Mouse (Mus musculus): ENCODE results near the gene Ppp1r13b. TPM values are rescaled to one million over a fixed set of nuclear protein-coding genes. Genes with fewer than 3 reads are reported as not detected.

The Ppp1r13b gene
- total and polyA plus RNA-seq, 3 experiments = 1.5 to 8.7 TPM; not detected in 1

- H3K27ac ChIP-seq (ENCODE audit: control insufficient read depth, low read depth, low read length) = no peak overlapping the region
- H3K36me3 ChIP-seq (ENCODE audit: control insufficient read depth in 1 of 2, insufficient read depth in 2 of 2, low read length in 2 of 2) = peaks cover 0 to 4% of the 10 kb centered on the region in 2 experiments; a peak in 2 of 4 replicates
- TF ChIP-seq MYC (IDR thresholded peaks at IDR 0.05; ENCODE audit: low read depth, low read length) (no peak), ZNF384 (IDR thresholded peaks at IDR 0.05; ENCODE audit: low read depth, low read length) (no peak), CHD1 (IDR thresholded peaks at IDR 0.05; ENCODE audit: low read depth, low read length) (no peak), RCOR1 (IDR thresholded peaks at IDR 0.05; ENCODE audit: low read depth, low read length) (no peak), NELFE (IDR thresholded peaks at IDR 0.05; ENCODE audit: low read depth, low read length) (no peak), MEF2A (IDR thresholded peaks at IDR 0.05; ENCODE audit: extremely low read depth, insufficient replicate concordance, low read depth, low read length, poor library complexity, severe bottlenecking) (no peak), KAT2A (conservative IDR thresholded peaks at IDR 0.05; ENCODE audit: low read depth, low read length) (no peak), MAFK (IDR thresholded peaks at IDR 0.05; ENCODE audit: borderline replicate concordance, low read depth, low read length) (no peak), GATA1 (IDR thresholded peaks at IDR 0.05; ENCODE audit: low read depth, low read length) (no peak), SIN3A (IDR thresholded peaks at IDR 0.05; ENCODE audit: low read length) (no peak)
These were observed 38.1 kb downstream of the Ppp1r13b start for GRCm38 (mm10) chr12:111869806-111870205.

GRCm38 (mm10) chr12:111864206-111864824 lies 43.6 kb downstream of the Ppp1r13b start:
- Histone ChIP-seq H3K27ac (ENCODE audit: control insufficient read depth, low read depth, low read length) (no peak overlapping the region), H3K27me3 (ENCODE audit: control insufficient read depth in 1 of 2, insufficient read depth in 2 of 2, low read length in 2 of 2) (no peaks in the 10 kb centered on the region), H3K9me3 (replicated peaks; ENCODE audit: insufficient read depth, low read length) (no peaks in the 10 kb centered on the region), H3K4me1 (ENCODE audit: control insufficient read depth in 1 of 2, insufficient read depth in 2 of 2, low read length in 2 of 2) (no peaks in the 10 kb centered on the region), H3K9ac (ENCODE audit: control insufficient read depth, low read depth, low read length, poor library complexity, severe bottlenecking) (no peak overlapping the region), H3K4me3 (ENCODE audit: control insufficient read depth in 1 of 2, insufficient read depth in 1 of 2, low read depth in 2 of 2, low read length in 2 of 2) (no peak overlapping the region), H3K36me3 (ENCODE audit: control insufficient read depth in 1 of 2, insufficient read depth in 2 of 2, low read length in 2 of 2) (no peaks in the 10 kb centered on the region), H3K79me2 (ENCODE audit: control insufficient read depth, insufficient read depth, low read length, poor library complexity) (no peaks in the 10 kb centered on the region)
- no peak for TF ChIP-seq SIN3A (IDR thresholded peaks at IDR 0.05; ENCODE audit: low read length)
- no peak for TF ChIP-seq EP300 (IDR thresholded peaks at IDR 0.05; ENCODE audit: low read depth in 1 of 2, low read length in 2 of 2)
- TF ChIP-seq CHD1 (IDR thresholded peaks at IDR 0.05; ENCODE audit: low read depth, low read length) = no peak
- no peak for TF ChIP-seq USF2 (IDR thresholded peaks at IDR 0.05; ENCODE audit: borderline replicate concordance in 1 of 2, insufficient read depth in 1 of 2, low read depth in 1 of 2, low read length in 2 of 2)
- TF ChIP-seq CTCF (IDR thresholded peaks at IDR 0.05 in 2 of 3, conservative IDR thresholded peaks at IDR 0.05 in 1 of 3; ENCODE audit: control insufficient read depth in 1 of 3, insufficient read depth in 1 of 3, low read depth in 2 of 3, low read length in 3 of 3, poor library complexity in 1 of 3, severe bottlenecking in 1 of 3) = no peak
- TF ChIP-seq POLR2A (IDR thresholded peaks at IDR 0.05; ENCODE audit: control insufficient read depth in 1 of 2, insufficient read depth in 1 of 2, low read depth in 1 of 2, low read length in 2 of 2, poor library complexity in 1 of 2) = no peak
- no peak for TF ChIP-seq USF1 (IDR thresholded peaks at IDR 0.05; ENCODE audit: low read depth, low read length)
- no peak for TF ChIP-seq MYC (IDR thresholded peaks at IDR 0.05; ENCODE audit: low read depth, low read length)
- no peak for TF ChIP-seq ZC3H11A (IDR thresholded peaks at IDR 0.05; ENCODE audit: low read depth, low read length)
- TF ChIP-seq HCFC1 (IDR thresholded peaks at IDR 0.05; ENCODE audit: low read depth, low read length) = no peak
- no peak for TF ChIP-seq GABPA (IDR thresholded peaks at IDR 0.05; ENCODE audit: low read depth, low read length)
- TF ChIP-seq ZMIZ1 (IDR thresholded peaks at IDR 0.05; ENCODE audit: low read depth, low read length) = no peak
- TF ChIP-seq BHLHE40 (IDR thresholded peaks at IDR 0.05; ENCODE audit: borderline replicate concordance, low read depth, low read length) = no peak
- no peak for TF ChIP-seq MYB (IDR thresholded peaks at IDR 0.05; ENCODE audit: low read depth, low read length)
- TF ChIP-seq ZKSCAN1 (IDR thresholded peaks at IDR 0.05; ENCODE audit: low read depth, low read length) = no peak
- no peak for DNase-seq (ENCODE audit: low read depth, low spot score)

More at GRCm38 (mm10) chr12:111869806-111870205, 38.1 kb downstream of the Ppp1r13b start:
- H3K27me3 ChIP-seq (ENCODE audit: control insufficient read depth in 1 of 2, insufficient read depth in 2 of 2, low read length in 2 of 2) = no peaks in the 10 kb centered on the region
- H3K9ac ChIP-seq (ENCODE audit: control insufficient read depth, low read depth, low read length, poor library complexity, severe bottlenecking) = no peak overlapping the region
- DNase-seq (ENCODE audit: low read depth, low spot score) = no peak
- no peaks in the 10 kb centered on the region for H3K79me2 ChIP-seq (ENCODE audit: control insufficient read depth, insufficient read depth, low read length, poor library complexity)
- H3K4me3 ChIP-seq (ENCODE audit: control insufficient read depth in 1 of 2, insufficient read depth in 1 of 2, low read depth in 2 of 2, low read length in 2 of 2) = no peak overlapping the region
- no peaks in the 10 kb centered on the region for H3K9me3 ChIP-seq (replicated peaks; ENCODE audit: insufficient read depth, low read length)
- H3K4me1 ChIP-seq (ENCODE audit: control insufficient read depth in 1 of 2, insufficient read depth in 2 of 2, low read length in 2 of 2) = peaks cover 0 to 6% of the 10 kb centered on the region in 2 experiments; a peak in 1 of 4 replicates

Measured in MEL (cell line).